8 mouse cellular contexts compared by ENCODE assay signal in genomic region chr2:181410760-181411473, GRCm38 (mm10). TPM values are rescaled to one million over a fixed set of nuclear protein-coding genes. Genes with fewer than 3 reads are reported as not detected.
DNase-seq lines count a peak whose midpoint lies in the region; ATAC-seq and TF ChIP-seq lines count a peak whose summit lies in the region.

No protein-coding gene starts in this region.

- ATAC-seq in forebrain, embryonic 13.5 days = peak; percentile 80
- peak; percentile 73; the same call in 1 of the 2 replicates for ATAC-seq in hindbrain, embryonic 11.5 days (ENCODE audit: low FRiP score)

- H3K27me3 ChIP-seq in forebrain, embryonic 13.5 days = no peaks in the 10 kb centered on the region
- no peaks in the 10 kb centered on the region for H3K27me3 ChIP-seq in hindbrain, embryonic 11.5 days (ENCODE audit: control insufficient read depth, insufficient read depth, low read length)

- TF ChIP-seq POLR2A in bone marrow macrophage, adult 2 months (IDR thresholded peaks at IDR 0.05; ENCODE audit: borderline replicate concordance, low read depth, low read length) = no peak

- H3K27ac ChIP-seq in bone marrow macrophage, adult 2 months (ENCODE audit: insufficient read depth, low read depth, low read length) = no peak overlapping the region
- peak overlapping the region; percentile 69; the same call in 1 of the 2 replicates for H3K27ac ChIP-seq in forebrain, embryonic 13.5 days
- peak overlapping the region; percentile 62; the same call in 1 of the 2 replicates for H3K27ac ChIP-seq in hindbrain, embryonic 11.5 days (ENCODE audit: low read depth, low read length)
- no peak overlapping the region for H3K27ac ChIP-seq in layer of hippocampus, adult 2 months

- WGBS in forebrain, embryonic 13.5 days = 31% methylated on average over 4 of the region's 4 CpGs
- 43% methylated on average over 4 of the region's 4 CpGs for WGBS in hindbrain, embryonic 11.5 days

- no peak overlapping the region for H3K4me2 ChIP-seq in forebrain, embryonic 13.5 days
- no peak overlapping the region for H3K4me2 ChIP-seq in hindbrain, embryonic 11.5 days (replicated peaks; ENCODE audit: low read depth, low read length)

- peak; percentile 50 for DNase-seq in ES-CJ7 (ENCODE audit: low read depth, low spot score)
- peak; percentile 80 for DNase-seq in hindbrain, embryonic 11.5 days (ENCODE audit: low spot score)
- peak; percentile 46 to 68 for DNase-seq in layer of hippocampus, adult 2 months (ENCODE audit: low spot score in 2 of 2)
- peak; percentile 79 for DNase-seq in lung, postnatal 14 days
- peak; percentile 60 for DNase-seq in ovary, postnatal 14 days (ENCODE audit: low spot score)
- DNase-seq in thymus, postnatal 36 days = peak; percentile 30 to 34

- 0 out of 2 replicates have a peak overlapping the region, but pooled peaks have one; percentile 18 for H3K9ac ChIP-seq in forebrain, embryonic 13.5 days
- H3K9ac ChIP-seq in hindbrain, embryonic 11.5 days (ENCODE audit: low read depth, low read length) = peak overlapping the region; percentile 27; the same call in 1 of the 2 replicates

- H3K4me3 ChIP-seq in bone marrow macrophage, adult 2 months (ENCODE audit: insufficient read depth, low read length) = no peak overlapping the region
- no peak overlapping the region for H3K4me3 ChIP-seq in forebrain, embryonic 13.5 days
- H3K4me3 ChIP-seq in hindbrain, embryonic 11.5 days (ENCODE audit: low read depth, low read length) = no peak overlapping the region
- H3K4me3 ChIP-seq in layer of hippocampus, adult 2 months = no peak overlapping the region

- peaks cover 20% of the 10 kb centered on the region for H3K4me1 ChIP-seq in bone marrow macrophage, adult 2 months (ENCODE audit: control insufficient read depth, insufficient read depth, low read length)
- no peaks in the 10 kb centered on the region for H3K4me1 ChIP-seq in forebrain, embryonic 13.5 days
- 0 out of 2 replicates have a peak, but pooled peaks cover 2% of the 10 kb centered on the region for H3K4me1 ChIP-seq in hindbrain, embryonic 11.5 days (replicated peaks; ENCODE audit: control insufficient read depth, insufficient read depth, low read length)

- no peaks in the 10 kb centered on the region for H3K9me3 ChIP-seq in forebrain, embryonic 13.5 days (replicated peaks)
- no peaks in the 10 kb centered on the region for H3K9me3 ChIP-seq in hindbrain, embryonic 11.5 days (ENCODE audit: control insufficient read depth, low read length)

- H3K36me3 ChIP-seq in forebrain, embryonic 13.5 days (ENCODE audit: poor library complexity, severe bottlenecking) = no peaks in the 10 kb centered on the region
- H3K36me3 ChIP-seq in hindbrain, embryonic 11.5 days (ENCODE audit: control insufficient read depth, insufficient read depth, low read length) = no peaks in the 10 kb centered on the region

- peak; percentile 86 for TF ChIP-seq CTCF in bone marrow macrophage, adult 2 months (IDR thresholded peaks at IDR 0.05; ENCODE audit: low read depth, low read length)
- peak; percentile 91 for TF ChIP-seq CTCF in layer of hippocampus, adult 2 months (conservative IDR thresholded peaks at IDR 0.05)

RNA-seq across cellular contexts. Expression of gene Lime1, which starts 31.0 kb away (rescaled TPM):
- polyA plus RNA-seq in bone marrow macrophage, adult 2 months (2012; ENCODE audit: insufficient read depth, insufficient read length, missing spikeins) = 10.9 and 15.7 TPM in 2 replicates
- 33.1 and 37.1 TPM in 2 replicates for polyA plus RNA-seq in forebrain, embryonic 13.5 days (2015; fragmentation: Nextera tagmentation; extraction: Ambion mirVana)
- 20.2 and 20.9 TPM in 2 replicates for polyA plus RNA-seq in hindbrain, embryonic 11.5 days (2014; fragmentation: Nextera tagmentation; extraction: Ambion mirVana)
- 10 to 100 TPM; 35.2 to 49.5 TPM for total RNA-seq in layer of hippocampus, adult 2 months (2021)

RNA-seq across cellular contexts. Expression of gene Arfrp1, which starts 45.7 kb away (rescaled TPM):
- 41.3 and 47.7 TPM in 2 replicates for polyA plus RNA-seq in bone marrow macrophage, adult 2 months (2012; ENCODE audit: insufficient read depth, insufficient read length, missing spikeins)
- 90.5 and 98.2 TPM in 2 replicates for polyA plus RNA-seq in forebrain, embryonic 13.5 days (2015; fragmentation: Nextera tagmentation; extraction: Ambion mirVana)
- polyA plus RNA-seq in hindbrain, embryonic 11.5 days (2014; fragmentation: Nextera tagmentation; extraction: Ambion mirVana) = 51.6 and 55.2 TPM in 2 replicates
- 10 to 100 TPM; 43.2 to 50.1 TPM for total RNA-seq in layer of hippocampus, adult 2 months (2021)

RNA-seq across cellular contexts. Expression of gene Zgpat, which starts 46.2 kb away (rescaled TPM):
- polyA plus RNA-seq in bone marrow macrophage, adult 2 months (2012; ENCODE audit: insufficient read depth, insufficient read length, missing spikeins) = 18.7 and 22.5 TPM in 2 replicates
- polyA plus RNA-seq in forebrain, embryonic 13.5 days (2015; fragmentation: Nextera tagmentation; extraction: Ambion mirVana) = 54.6 and 58.5 TPM in 2 replicates
- 33.4 and 38.1 TPM in 2 replicates for polyA plus RNA-seq in hindbrain, embryonic 11.5 days (2014; fragmentation: Nextera tagmentation; extraction: Ambion mirVana)
- total RNA-seq in layer of hippocampus, adult 2 months (2021) = 10 to 100 TPM; 78.3 to 80.7 TPM

RNA-seq across cellular contexts. Expression of gene Zbtb46, which starts 48.3 kb away (rescaled TPM):
- 0.11 and 0.55 TPM in 2 replicates for polyA plus RNA-seq in bone marrow macrophage, adult 2 months (2012; ENCODE audit: insufficient read depth, insufficient read length, missing spikeins)
- 10.2 and 12.8 TPM in 2 replicates for polyA plus RNA-seq in forebrain, embryonic 13.5 days (2015; fragmentation: Nextera tagmentation; extraction: Ambion mirVana)
- polyA plus RNA-seq in hindbrain, embryonic 11.5 days (2014; fragmentation: Nextera tagmentation; extraction: Ambion mirVana) = 15.6 and 17.2 TPM in 2 replicates
- 1 to 10 TPM; 5.8 to 8.3 TPM for total RNA-seq in layer of hippocampus, adult 2 months (2021)

Comparison
In these comparisons a context has a peak if more than half of its experiments do, and no peak if none do; other contexts are left out.
1. H3K27ac ChIP-seq: peak in forebrain, embryonic 13.5 days (single experiment) and hindbrain, embryonic 11.5 days (single experiment); none in bone marrow macrophage, adult 2 months (single experiment) and layer of hippocampus, adult 2 months (single experiment).
2. Peak in every context shown above with its lines, with median percentiles within 50 percentile points of each other: DNase-seq.